Mouse (Mus musculus) cerebellum, postnatal 36 days (tissue): ENCODE data around the gene Smarcb1.

Experiments used
- DNase-seq, 2 experiments: peaks; one replicate each; pipeline ENCODE4 v3.0.0; 2021 to 2022; ENCODE audit warnings: mixed read lengths in 2 of 2

Smarcb1 gene

DNA sequence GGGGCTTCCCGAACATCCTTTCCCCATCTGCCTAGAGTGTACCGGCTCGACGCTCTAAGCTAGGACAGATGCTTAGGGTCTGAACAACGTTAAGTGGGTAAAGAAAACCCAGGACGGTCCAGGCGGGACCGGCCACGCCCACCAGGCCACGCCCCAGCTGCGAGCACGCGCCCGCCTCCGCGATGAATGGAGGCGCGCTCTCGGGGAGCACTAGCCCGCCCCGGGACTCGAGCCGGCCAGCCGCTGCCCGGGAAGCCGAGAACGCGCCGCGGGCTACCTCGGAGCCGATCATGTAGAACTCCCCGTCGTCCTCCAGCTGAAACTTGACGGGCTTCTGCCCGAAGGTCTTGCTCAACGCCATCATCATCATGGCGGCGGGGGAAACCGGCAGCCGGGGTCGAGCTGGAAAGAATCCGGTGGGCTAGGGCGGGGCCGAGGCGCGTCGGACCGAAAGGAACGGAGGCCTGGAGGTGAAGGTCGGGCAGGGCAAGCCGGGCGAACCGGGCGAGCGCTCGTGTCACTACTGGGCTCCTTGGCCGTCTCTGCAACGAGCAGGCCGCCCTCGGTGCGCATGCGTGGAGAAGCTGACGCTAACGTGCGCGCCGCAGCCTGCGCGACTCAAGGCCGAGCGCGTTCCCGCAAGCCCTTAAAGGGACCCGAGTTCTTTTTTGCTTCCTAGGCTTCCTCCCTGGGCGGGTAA lies at the start of gene Smarcb1:
Gene Smarcb1 (minus strand): TSS at position 592 of the 700 bp plus-strand sequence.
- DNase-seq = peak; percentile 96

DNA sequence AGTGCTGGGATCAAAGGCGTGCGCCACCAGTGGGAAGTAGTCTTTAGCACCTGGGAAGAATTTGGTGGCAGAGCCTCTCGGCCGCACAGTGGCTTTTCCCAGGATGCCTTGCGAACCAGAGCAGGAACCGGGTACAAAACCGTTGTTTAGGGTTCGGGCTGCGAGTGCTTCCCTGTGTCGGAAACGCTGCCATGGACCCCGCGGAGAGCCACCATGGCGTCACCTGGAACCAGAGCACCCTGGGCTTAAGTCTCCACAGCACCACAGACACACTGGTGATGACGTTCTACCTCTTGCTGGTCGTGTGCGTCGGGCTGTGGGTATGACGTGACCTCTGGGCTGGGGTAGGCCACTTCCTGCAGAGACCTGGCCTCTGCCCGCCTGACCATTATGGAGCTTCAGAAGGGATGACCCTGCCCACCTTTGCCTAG lies 33.0 kb upstream of the Smarcb1 start, which contains the start of gene Gm5134:
Gene Gm5134 (plus strand): TSS at position 134 of the 431 bp plus-strand sequence.
- no peak for DNase-seq

DNA sequence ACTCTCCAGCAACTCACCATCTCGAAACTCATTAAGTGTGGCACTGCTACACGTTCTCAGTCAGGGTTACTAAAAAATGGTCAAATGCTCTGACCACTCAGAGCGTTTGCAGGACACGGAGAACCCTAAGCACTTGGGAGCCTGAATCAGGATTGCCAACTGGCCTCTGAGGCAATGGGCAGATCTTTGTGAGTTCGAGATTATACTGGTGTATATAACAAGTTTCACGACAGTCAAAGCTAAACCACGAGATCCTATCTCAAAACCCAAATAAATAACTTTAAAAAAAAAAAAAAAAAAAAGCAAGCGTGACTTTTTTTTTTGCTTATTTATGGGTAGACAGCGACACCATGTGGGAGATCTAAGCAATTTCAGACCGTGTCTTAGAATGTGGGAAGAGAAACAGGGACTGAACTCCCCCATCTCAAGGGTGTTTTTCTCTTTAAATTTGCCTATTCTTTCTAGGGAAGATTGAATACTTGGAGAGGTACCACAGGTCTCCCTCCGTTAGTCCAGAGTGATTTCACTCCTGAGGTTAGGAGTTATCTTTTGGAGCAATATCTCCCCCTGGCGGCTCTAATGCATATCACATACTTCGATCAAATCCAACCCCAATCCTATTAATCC lies 30.1 kb upstream of the Smarcb1 start:
- peak; percentile 37 to 67 for DNase-seq

DNA sequence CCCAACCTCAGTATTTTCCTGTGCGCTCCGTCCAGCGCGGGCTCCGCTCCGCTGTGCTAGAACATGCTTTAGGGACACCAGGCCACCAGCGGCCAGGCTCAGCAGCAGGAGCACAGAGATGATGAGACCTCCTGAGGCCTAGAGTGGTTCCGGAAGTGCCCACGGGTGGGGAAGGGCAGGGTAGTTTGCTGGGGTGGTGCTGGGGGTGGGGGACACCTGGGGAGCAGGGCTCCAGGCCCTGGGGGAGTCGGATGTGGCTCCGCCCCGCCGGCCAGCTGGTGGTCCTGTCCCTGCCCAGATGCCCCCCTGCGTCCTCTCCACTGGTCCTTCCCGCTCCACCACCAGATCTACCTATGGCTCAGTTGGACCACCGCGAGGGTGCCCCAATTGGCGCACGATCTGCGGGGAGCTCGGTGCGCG lies 29.4 kb upstream of the Smarcb1 start:
- DNase-seq = peak; percentile 16 to 22

DNA sequence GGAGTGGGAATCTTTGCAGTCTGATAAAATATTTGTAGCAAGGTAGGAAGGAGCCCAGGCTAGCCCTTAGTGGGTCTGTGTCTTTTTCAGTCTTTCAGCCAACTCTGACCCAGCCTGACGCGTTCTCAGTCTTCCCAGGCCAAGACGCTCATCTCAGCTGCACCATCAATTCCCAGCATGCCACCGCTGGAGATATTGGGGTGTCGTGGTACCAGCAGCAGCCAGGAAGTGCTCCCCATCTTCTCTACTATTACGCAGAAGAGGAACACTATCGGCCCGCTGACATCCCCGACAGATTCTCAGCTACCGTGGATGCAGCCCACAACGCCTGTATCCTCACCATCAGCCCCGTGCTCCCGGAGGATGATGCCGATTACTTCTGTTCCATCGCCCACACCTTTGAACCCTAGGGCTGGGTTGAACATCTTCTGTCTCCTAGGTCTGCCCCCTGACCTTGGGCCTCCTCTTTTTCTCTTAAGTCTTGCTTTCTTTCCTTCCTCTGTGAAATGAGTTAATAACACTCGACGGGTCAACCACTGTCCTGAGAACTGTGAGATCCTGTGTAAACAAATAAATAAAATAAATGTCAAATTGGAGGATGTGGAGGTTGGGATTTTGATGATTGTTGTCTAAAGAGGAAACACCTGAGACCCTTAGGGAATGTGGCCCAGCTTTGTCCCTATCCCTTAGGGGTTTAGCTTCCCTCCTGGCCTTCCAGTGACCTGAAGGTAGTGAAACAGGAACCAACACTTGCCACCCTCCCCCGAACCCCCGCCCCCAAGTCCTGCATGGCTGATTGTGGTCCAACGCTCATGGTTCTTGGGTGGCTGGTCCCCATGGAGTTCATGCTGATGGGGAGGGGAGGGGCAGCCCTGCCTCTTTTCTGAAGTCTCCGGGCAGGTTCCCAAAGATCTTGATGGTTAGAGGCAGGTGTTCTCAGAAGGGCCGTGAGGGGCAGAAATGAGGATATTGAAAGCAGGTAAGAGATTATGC lies 27.9 kb upstream of the Smarcb1 start:
- no peak for DNase-seq

DNA sequence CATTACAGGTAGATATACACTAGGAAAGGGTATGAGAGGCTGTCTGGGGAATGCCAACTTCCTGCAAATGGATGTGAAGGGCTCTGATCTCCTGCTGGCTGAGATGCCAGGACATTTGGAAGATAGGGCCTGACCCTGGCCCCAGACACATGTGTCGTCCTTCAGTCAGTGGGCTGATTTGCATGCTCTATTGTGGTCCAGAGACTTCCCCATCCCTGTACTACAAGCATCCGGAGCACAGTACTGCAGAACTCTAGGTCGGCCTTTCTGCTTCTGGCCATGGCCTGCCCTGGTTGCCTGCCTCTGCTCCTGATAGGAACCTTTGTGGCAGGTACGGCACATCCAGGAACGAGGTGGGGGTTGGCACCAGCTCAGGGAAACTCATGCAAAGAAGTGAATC lies 26.7 kb upstream of the Smarcb1 start:
- no peak for DNase-seq

DNA sequence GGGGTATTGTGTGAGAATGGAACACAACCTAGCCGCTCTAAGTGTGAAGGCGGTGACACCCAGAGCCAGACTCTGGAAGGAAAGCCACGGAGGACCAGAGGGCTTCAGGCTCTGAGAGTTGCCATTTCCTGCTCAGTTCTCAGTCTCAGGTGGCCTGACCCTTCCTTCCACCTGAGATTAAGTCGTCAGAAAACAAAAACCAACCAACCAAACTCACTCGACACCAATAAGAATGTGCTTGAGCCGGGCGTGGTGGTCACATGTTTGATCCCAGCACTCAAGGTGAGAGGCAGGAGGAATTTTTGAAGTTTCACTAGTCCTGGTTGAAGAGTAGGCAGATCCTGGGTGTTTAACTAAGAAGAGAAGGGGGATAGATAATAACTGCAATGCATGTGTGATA lies 24.5 kb upstream of the Smarcb1 start:
- no peak for DNase-seq

DNA sequence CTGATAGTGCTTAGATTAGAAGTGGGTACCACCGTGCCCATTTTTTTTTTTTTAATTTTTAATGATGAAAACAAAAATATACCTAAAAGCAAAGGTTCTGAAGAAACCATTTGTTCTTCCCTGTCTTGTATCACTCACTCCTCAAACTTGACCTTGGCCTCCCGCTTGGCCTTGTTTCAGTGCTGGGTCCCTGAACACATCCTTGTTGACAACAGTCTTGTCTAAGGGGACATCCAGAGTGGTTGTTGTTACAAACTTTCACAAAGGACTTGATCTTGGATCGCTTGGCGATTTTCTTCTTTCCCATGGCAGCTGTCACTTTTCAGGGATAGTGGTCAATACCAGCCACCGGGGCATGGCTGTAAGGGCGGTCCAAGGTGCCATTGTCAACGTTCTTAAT lies 23.8 kb upstream of the Smarcb1 start:
- no peak for DNase-seq

DNA sequence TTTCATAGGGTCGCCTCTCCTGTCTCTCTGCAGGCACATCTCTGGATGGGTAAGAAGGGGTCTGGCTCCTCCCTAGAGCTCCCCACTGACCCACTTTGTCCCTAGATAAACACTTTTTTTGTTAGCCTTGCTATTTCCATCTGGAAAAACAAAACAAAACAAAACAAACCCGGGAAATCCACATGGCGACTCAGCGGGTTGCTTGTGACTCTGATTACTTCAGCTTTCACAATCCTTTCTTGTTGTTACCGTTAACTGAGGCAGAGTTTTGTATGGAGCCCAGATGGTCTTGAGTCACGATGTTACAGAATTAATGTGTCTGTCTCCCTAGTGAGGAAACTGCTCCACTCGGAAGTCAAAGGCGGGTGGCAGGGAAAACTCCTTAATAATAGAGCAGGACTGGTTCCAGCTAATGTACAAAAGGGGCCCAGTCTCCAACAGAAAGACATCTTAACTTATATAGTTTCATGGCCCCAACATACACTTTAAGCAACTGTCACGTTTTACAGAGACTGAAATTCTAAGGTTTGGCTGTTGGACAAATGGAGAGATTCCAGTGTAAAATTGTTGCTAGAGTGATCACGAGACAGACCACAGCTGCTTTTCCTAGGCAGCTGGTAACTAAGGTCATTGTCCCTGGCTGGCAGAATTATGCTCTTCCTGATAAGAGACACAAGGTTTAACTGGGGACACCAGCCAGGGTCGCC lies 22.8 kb upstream of the Smarcb1 start:
- DNase-seq = no peak

DNA sequence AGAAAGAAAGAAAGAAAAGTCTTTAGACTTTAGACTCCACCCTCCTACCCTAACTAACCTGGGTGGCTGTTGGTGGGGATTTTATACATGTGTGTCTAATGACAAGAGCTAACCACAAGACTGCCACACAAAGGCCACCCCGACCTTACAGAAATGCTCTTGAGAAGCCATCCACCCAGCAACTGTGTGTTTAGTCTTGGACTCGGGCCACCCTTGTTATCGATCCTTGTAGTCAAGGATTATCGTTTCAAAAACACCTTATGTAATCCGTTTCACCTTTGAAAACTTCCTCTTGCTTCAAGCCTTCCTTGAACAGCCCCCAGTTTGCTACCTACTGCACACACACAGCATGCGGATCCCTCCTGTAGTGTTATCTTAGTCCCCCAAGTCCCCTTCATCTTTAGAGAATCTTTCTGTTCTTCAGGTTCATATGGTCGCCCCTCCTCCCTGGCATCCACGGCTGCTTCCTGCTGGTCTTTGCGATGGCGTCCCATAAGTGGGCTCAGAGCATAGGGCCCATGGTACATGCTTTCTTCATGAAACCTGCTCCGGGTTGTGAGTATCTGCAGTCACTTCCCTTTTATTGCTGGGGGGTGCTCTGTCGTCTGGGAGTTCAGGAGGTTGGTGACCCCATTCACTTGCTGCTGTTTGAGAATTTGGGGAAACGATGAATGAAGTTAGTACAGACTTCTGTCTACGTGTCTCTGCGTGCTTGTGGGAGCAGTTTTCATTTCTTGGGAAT lies 21.5 kb upstream of the Smarcb1 start, which contains the start of gene Vpreb3:
Gene Vpreb3 (plus strand): TSS at position 322 of the 742 bp plus-strand sequence.
- DNase-seq = no peak

DNA sequence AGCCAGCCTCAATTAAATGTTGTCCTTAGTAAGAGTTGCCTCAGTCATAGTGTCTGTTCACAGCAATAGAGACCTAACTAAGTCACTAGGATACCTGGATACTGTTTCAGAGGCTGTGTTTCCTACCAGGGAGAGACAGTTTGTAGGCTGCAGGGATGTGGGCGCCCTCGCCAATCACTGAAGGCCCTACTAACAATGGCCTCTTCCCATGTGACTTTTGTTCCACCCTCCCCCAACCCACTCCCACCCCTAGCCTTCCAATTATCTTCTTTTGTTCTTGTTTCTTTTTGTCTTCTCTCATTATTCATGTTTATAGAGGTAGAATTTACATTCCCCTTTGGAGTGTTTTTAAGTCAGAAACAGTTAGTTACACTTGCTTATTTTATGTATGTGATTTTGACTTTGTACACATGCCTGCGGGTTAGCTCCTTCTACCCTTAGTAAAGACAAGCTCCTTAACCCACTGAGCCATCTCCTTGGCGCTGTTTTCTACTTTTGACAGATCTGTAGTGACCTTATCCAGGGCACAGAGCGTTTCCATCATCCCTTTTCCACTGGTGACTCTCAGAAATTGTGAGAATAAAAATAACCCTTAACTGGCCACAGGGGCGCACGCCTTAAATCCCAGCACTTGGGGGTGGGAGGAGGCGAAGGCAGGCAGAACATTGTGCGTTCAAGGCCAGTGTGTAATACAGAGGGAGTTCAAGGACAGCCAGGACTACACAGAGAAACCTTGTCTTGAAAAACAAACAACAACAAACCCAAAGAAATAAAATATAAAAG lies 19.8 kb upstream of the Smarcb1 start:
- DNase-seq = no peak

DNA sequence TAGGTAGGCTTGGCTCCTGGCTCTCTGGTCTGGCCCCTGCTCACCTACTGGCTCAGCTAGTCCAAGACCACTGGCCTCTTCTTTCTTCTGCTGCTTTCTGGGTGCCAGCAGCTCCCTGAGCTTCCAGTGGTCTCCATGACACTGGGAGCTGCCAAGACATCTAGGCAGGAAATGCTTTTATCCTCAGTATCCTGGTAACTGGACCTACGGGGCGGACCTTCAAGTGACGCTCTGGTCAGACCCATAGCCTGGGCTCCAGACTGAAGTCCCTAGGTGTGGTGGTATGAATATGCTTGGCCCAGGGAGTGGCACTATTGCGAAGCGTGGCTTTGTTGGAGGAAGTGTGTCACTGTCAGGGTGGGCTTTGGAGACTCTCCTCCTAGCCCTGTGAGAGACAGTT lies 19.1 kb upstream of the Smarcb1 start, which contains the start of gene Gm867:
Gene Gm867 (minus strand): TSS at position 153 of the 400 bp plus-strand sequence.
- no peak for DNase-seq

DNA sequence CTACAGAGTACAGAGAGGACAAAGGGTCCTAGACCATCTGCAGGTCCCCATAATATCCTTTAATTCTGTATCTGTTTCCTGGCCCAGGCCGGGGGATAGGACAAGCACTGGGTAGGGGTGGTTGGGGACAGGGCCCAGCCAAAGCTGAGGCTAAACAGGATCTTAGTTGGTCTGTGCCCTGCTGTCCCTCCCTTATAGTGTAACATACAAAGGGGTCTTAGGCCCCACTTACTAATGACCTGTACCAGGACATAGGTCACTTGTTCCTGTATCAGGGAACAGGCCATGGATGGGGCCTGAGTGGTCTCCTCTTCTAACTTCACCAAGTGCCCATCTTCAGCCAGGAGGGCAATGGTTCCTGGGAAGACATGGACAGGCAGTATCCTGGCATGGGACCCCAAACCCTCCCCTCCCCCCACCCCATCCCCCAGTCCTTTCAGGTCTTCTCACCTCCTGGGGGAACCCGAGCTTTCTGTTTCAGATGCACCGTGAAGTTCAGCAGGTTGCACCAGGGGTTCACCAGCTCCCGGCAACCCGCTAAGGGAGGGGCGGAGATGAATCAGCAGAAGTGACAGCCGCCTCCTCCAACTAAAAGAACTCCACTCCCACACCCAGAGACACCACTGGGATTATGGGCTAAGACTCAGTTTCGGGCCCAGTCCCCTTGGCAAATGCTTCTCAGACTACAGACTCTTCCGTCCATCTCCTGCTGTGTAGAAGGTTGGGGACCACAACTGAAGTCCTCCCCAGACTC lies 18.2 kb upstream of the Smarcb1 start:
- DNase-seq = no peak

DNA sequence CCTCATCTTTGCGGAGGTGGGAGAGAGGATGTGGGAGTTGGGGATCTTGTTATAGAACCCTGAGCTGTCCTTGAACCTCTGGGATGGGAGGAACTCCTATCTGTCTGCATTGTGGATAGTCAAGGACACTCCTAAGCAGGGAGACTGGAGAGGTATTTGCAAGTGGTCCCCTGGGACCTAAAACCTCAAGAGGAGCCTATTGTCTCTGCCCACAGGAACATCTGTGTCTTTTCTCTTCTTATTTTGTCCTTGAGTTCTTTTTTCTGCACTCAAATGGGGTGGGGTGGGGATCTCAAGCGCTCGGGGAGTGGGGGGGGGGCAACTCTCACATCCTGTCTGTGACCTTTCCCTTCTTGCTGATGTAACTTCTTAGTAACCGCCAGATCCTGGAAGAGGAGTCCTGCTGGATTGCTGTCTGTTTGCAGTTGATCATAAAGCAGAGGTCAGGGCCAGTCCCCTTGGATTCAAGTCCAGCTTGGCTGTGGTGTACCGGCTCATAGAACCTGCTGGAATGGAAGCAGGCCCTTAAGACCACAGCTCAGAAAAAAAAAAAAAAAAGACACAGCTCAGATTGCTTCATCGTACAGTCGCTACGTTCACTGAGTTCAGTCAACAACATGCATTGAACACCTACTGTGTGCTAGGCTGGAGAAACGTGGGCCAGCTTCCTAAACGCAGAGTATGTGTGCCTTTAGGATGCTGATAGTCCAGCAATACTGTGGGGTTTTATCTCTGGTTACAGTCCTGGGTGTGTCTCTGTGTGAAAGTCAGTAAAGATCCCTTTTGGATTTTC lies 16.6 kb upstream of the Smarcb1 start:
- DNase-seq = no peak

DNA sequence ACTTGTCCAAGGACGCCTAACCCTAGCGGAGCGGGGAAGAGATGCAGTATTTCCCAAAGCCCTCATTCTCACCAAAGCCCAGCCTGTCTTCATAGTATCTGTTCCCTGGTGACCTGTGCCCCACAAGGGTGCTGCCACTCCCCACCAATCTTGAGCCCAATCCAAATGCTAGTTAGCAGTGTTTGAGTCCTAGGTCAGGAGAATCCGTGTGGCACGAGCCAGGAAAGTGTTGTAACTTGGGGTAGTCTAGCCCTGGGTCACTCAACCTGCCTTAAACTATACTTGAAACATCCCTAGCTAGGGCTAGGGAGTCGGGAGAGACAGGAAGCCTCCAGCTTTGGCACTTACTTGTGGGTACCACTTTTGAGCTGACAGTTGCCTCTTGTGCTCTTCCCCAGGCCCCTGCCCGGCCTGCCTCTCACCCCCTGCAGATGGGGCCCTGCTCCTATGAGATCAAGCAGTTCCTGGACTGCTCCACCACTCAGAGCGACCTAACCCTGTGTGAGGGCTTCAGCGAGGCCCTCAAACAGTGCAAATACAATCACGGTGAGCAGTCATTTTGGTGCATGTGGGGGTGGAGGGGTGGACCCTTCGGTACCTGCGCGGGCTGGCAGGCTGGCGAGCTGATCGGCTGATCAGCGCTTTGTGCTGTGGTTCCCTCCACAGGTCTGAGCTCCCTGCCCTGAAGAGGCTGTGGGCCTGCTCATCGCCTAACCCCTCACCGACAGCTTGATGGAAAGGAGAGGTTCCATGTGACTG lies 15.7 kb upstream of the Smarcb1 start:
- no peak for DNase-seq

DNA sequence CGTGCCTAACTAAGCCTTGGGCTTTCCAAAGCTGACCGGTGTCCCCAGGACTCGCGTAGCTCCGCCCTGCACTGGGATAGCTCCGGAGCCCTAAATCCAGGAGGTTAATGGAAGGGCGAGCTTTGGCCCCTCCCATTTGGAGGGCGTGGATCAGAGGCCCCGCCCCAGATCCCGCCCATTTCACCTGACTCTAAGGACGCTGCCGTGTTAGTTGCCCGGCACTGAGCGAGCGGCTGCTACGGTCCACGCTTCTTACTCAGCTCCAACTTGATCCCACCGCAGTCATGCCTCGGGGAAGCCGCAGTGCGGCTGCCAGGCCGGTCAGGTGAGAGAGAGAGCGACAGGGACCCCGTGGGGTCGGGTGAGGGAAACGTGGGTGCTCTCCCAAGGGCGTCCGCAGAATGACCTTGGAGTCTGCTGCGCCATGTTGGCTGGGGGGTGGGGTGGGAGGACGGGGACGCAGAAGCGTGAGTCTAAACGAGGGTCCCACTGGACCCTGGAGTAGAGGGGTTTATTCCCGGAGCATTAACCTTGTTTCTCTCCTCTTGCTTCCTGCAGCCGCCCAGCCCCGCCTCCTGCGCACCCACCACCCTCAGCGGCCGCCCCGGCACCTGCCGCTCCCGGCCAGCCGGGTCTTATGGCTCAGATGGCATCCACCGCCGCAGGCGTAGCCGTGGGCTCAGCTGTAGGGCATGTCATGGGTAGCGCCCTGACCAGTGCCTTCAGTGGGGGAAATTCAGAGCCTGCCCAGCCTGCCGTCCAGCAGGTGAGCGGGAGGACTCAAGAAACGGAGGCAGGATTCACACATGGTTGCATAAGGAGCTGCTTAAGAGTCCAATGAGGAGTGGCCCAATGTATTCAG lies 14.5 kb upstream of the Smarcb1 start, which contains the start of gene Mmp11:
Gene Mmp11 (minus strand): TSS at position 817 of the 862 bp plus-strand sequence.
- peak; percentile 86 for DNase-seq

DNA sequence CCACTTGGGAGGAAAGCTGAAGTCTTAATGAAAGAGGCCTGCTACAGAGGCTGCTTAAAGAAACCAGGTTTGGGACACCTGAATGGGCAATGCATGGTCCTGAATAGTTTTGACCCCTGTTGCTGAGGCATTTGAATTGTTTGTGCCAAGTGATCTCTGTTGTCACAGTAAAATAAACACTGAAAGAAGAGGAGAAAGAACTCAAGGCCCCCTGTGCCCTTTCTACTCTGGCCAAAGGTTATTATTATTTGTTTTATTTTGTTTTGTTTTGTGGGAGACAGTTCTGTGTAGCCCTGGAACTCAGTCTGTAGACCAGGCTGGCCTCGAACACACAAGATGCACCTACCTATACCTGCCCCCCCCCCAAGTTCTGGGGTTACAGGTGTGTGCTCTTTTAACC lies 13.6 kb upstream of the Smarcb1 start:
- no peak for DNase-seq
